ENCODE assay signal across 8 mouse cellular contexts in genomic region chr8:83973161-83974031, GRCm38 (mm10). TPM values are rescaled to one million over a fixed set of nuclear protein-coding genes. Genes with fewer than 3 reads are reported as not detected.
DNase-seq lines count a peak whose midpoint lies in the region; ATAC-seq and TF ChIP-seq lines count a peak whose summit lies in the region.

No protein-coding gene starts in this region.

- peak overlapping the region; percentile 56 for H3K27ac ChIP-seq in kidney, embryonic 16.5 days (ENCODE audit: low read length)
- H3K27ac ChIP-seq in embryonic facial prominence, embryonic 10.5 days (replicated peaks): peak overlapping the region; percentile 91
- H3K27ac ChIP-seq in hindbrain, postnatal 0 days: peak overlapping the region; percentile 90
- H3K27ac ChIP-seq in midbrain, embryonic 10.5 days (replicated peaks): peak overlapping the region; percentile 92

- no peak for TF ChIP-seq CTCF in hindbrain, postnatal 0 days (IDR thresholded peaks at IDR 0.05; ENCODE audit: low read depth)

- no peaks in the 10 kb centered on the region for H3K27me3 ChIP-seq in kidney, embryonic 16.5 days (ENCODE audit: insufficient read depth, low read length)
- no peaks in the 10 kb centered on the region for H3K27me3 ChIP-seq in embryonic facial prominence, embryonic 10.5 days (replicated peaks; ENCODE audit: low read depth, poor library complexity, severe bottlenecking)
- no peaks in the 10 kb centered on the region for H3K27me3 ChIP-seq in hindbrain, postnatal 0 days (ENCODE audit: insufficient read depth, low read length)
- H3K27me3 ChIP-seq in midbrain, embryonic 10.5 days (ENCODE audit: low read depth, poor library complexity, severe bottlenecking): no peaks in the 10 kb centered on the region

- peak overlapping the region; percentile 90 for H3K9ac ChIP-seq in kidney, embryonic 16.5 days (replicated peaks; ENCODE audit: low read length)
- peak overlapping the region; percentile 95 for H3K9ac ChIP-seq in hindbrain, postnatal 0 days (replicated peaks; ENCODE audit: low read length)

- peaks cover 31% of the 10 kb centered on the region for H3K4me1 ChIP-seq in kidney, embryonic 16.5 days (ENCODE audit: insufficient read depth, low read length)
- H3K4me1 ChIP-seq in embryonic facial prominence, embryonic 10.5 days: peaks cover 51% of the 10 kb centered on the region
- H3K4me1 ChIP-seq in hindbrain, postnatal 0 days (ENCODE audit: insufficient read depth, low read length): peaks cover 24% of the 10 kb centered on the region
- peaks cover 48% of the 10 kb centered on the region for H3K4me1 ChIP-seq in midbrain, embryonic 10.5 days

- peak overlapping the region; percentile 93 for H3K4me3 ChIP-seq in kidney, embryonic 16.5 days (ENCODE audit: low read length)
- peak overlapping the region; percentile 87 for H3K4me3 ChIP-seq in embryonic facial prominence, embryonic 10.5 days
- peak overlapping the region; percentile 92 for H3K4me3 ChIP-seq in hindbrain, postnatal 0 days (ENCODE audit: low read length)
- peak overlapping the region; percentile 89 for H3K4me3 ChIP-seq in midbrain, embryonic 10.5 days

- 2% methylated on average over 32 of the region's 37 CpGs for WGBS in kidney, embryonic 16.5 days
- WGBS in embryonic facial prominence, embryonic 10.5 days: 4% methylated on average over 37 of the region's 37 CpGs
- 4% methylated on average over 32 of the region's 37 CpGs for WGBS in hindbrain, postnatal 0 days
- WGBS in midbrain, embryonic 10.5 days: 7% methylated on average over 22 of the region's 37 CpGs

- peak; percentile 0 for ATAC-seq in kidney, embryonic 16.5 days (ENCODE audit: low FRiP score, low TSS enrichment)
- peak; percentile 27 for ATAC-seq in hindbrain, postnatal 0 days

- no peaks in the 10 kb centered on the region for H3K9me3 ChIP-seq in kidney, embryonic 16.5 days (ENCODE audit: low read length)
- no peaks in the 10 kb centered on the region for H3K9me3 ChIP-seq in embryonic facial prominence, embryonic 10.5 days
- no peaks in the 10 kb centered on the region for H3K9me3 ChIP-seq in hindbrain, postnatal 0 days (ENCODE audit: low read length)
- no peaks in the 10 kb centered on the region for H3K9me3 ChIP-seq in midbrain, embryonic 10.5 days (replicated peaks)

- DNase-seq in kidney, adult 8-10 months: no peak
- DNase-seq in R1 (ENCODE audit: low read depth, low spot score): peak; percentile 16
- DNase-seq in embryonic facial prominence, embryonic 10.5 days (ENCODE audit: low spot score): no peak
- DNase-seq in hindbrain, postnatal 0 days (ENCODE audit: low spot score): peak; percentile 45
- no peak for DNase-seq in midbrain, embryonic 10.5 days (ENCODE audit: low spot score)
- no peak for DNase-seq in urinary bladder, adult 18-20 months (ENCODE audit: low spot score in 2 of 2)
- no peak for DNase-seq in left cerebral cortex, adult 8-10 months (ENCODE audit: low spot score in 2 of 2)

- peak overlapping the region; percentile 87 for H3K4me2 ChIP-seq in kidney, embryonic 16.5 days (replicated peaks; ENCODE audit: low read depth, low read length)
- peak overlapping the region; percentile 93 for H3K4me2 ChIP-seq in hindbrain, postnatal 0 days (ENCODE audit: low read depth, low read length)

- H3K36me3 ChIP-seq in kidney, embryonic 16.5 days (ENCODE audit: insufficient read depth, low read length): peaks cover 9% of the 10 kb centered on the region; the same call in 1 of the 2 replicates
- H3K36me3 ChIP-seq in embryonic facial prominence, embryonic 10.5 days (replicated peaks): peaks cover 37% of the 10 kb centered on the region
- H3K36me3 ChIP-seq in hindbrain, postnatal 0 days (ENCODE audit: insufficient read depth, low read length): no peaks in the 10 kb centered on the region
- peaks cover 27% of the 10 kb centered on the region for H3K36me3 ChIP-seq in midbrain, embryonic 10.5 days

RNA-seq across cellular contexts. Expression of gene Prkaca, which starts 0.6 kb away (rescaled TPM):
- polyA plus RNA-seq in kidney, embryonic 16.5 days (2015; fragmentation: Nextera tagmentation; extraction: Ambion mirVana): 105 and 143 TPM in 2 replicates
- polyA plus RNA-seq in embryonic facial prominence, embryonic 10.5 days (2016; fragmentation: Nextera tagmentation; extraction: Ambion mirVana): 150 and 153 TPM in 2 replicates
- total RNA-seq in hindbrain, postnatal 0 days (2014; rRNA removed): 198 and 213 TPM in 2 replicates
- polyA plus RNA-seq in hindbrain, postnatal 0 days (2015; fragmentation: Nextera tagmentation; extraction: Ambion mirVana): 257 and 268 TPM in 2 replicates
- 169 and 178 TPM in 2 replicates for polyA plus RNA-seq in midbrain, embryonic 10.5 days (2016; fragmentation: Nextera tagmentation; extraction: Ambion mirVana)
- 100 to 1,000 TPM; 247 to 270 (median 264) TPM for total RNA-seq in left cerebral cortex, adult 8-10 months (2022)

RNA-seq across cellular contexts. Expression of gene Asf1b, which starts 18.1 kb away (rescaled TPM):
- 58.2 and 65.1 TPM in 2 replicates for polyA plus RNA-seq in kidney, embryonic 16.5 days (2015; fragmentation: Nextera tagmentation; extraction: Ambion mirVana)
- 95.4 and 105 TPM in 2 replicates for polyA plus RNA-seq in embryonic facial prominence, embryonic 10.5 days (2016; fragmentation: Nextera tagmentation; extraction: Ambion mirVana)
- 4.7 and 5.6 TPM in 2 replicates for total RNA-seq in hindbrain, postnatal 0 days (2014; rRNA removed)
- 8.3 and 10.6 TPM in 2 replicates for polyA plus RNA-seq in hindbrain, postnatal 0 days (2015; fragmentation: Nextera tagmentation; extraction: Ambion mirVana)
- polyA plus RNA-seq in midbrain, embryonic 10.5 days (2016; fragmentation: Nextera tagmentation; extraction: Ambion mirVana): 106 and 115 TPM in 2 replicates
- 1 to 10 TPM in 3 of 4 experiments, under 1 TPM in 1; 0.83 to 1.1 (median 1.0) TPM for total RNA-seq in left cerebral cortex, adult 8-10 months (2022)

RNA-seq across cellular contexts. Expression of gene Gm10644, which starts 18.4 kb away (rescaled TPM):
- 0.85 and 1.0 TPM in 2 replicates for polyA plus RNA-seq in kidney, embryonic 16.5 days (2015; fragmentation: Nextera tagmentation; extraction: Ambion mirVana)
- 0.54 and 1.0 TPM in 2 replicates for polyA plus RNA-seq in embryonic facial prominence, embryonic 10.5 days (2016; fragmentation: Nextera tagmentation; extraction: Ambion mirVana)
- 0.40 and 1.7 TPM in 2 replicates for total RNA-seq in hindbrain, postnatal 0 days (2014; rRNA removed)
- polyA plus RNA-seq in hindbrain, postnatal 0 days (2015; fragmentation: Nextera tagmentation; extraction: Ambion mirVana): 0.43 and 0.56 TPM in 2 replicates
- polyA plus RNA-seq in midbrain, embryonic 10.5 days (2016; fragmentation: Nextera tagmentation; extraction: Ambion mirVana): 0.94 and 1.0 TPM in 2 replicates
- total RNA-seq in left cerebral cortex, adult 8-10 months (2022): under 1 TPM; 0.26 to 0.76 (median 0.34) TPM

RNA-seq across cellular contexts. Expression of gene Samd1, which starts 24.1 kb away (rescaled TPM):
- polyA plus RNA-seq in kidney, embryonic 16.5 days (2015; fragmentation: Nextera tagmentation; extraction: Ambion mirVana): 9.4 and 11.6 TPM in 2 replicates
- 12.1 and 12.2 TPM in 2 replicates for polyA plus RNA-seq in embryonic facial prominence, embryonic 10.5 days (2016; fragmentation: Nextera tagmentation; extraction: Ambion mirVana)
- total RNA-seq in hindbrain, postnatal 0 days (2014; rRNA removed): 58.6 and 96.8 TPM in 2 replicates
- polyA plus RNA-seq in hindbrain, postnatal 0 days (2015; fragmentation: Nextera tagmentation; extraction: Ambion mirVana): 5.7 and 5.9 TPM in 2 replicates
- 8.0 and 8.5 TPM in 2 replicates for polyA plus RNA-seq in midbrain, embryonic 10.5 days (2016; fragmentation: Nextera tagmentation; extraction: Ambion mirVana)
- total RNA-seq in left cerebral cortex, adult 8-10 months (2022): 10 to 100 TPM; 43.5 to 53.7 (median 46.3) TPM

RNA-seq across cellular contexts. Expression of gene 1700067K01Rik, which starts 27.9 kb away (rescaled TPM):
- 0.51 and 1.1 TPM in 2 replicates for polyA plus RNA-seq in kidney, embryonic 16.5 days (2015; fragmentation: Nextera tagmentation; extraction: Ambion mirVana)
- 0.60 and 1.0 TPM in 2 replicates for polyA plus RNA-seq in embryonic facial prominence, embryonic 10.5 days (2016; fragmentation: Nextera tagmentation; extraction: Ambion mirVana)
- total RNA-seq in hindbrain, postnatal 0 days (2014; rRNA removed): not detected in 2 replicates
- polyA plus RNA-seq in hindbrain, postnatal 0 days (2015; fragmentation: Nextera tagmentation; extraction: Ambion mirVana): 0.49 and 0.51 TPM in 2 replicates
- polyA plus RNA-seq in midbrain, embryonic 10.5 days (2016; fragmentation: Nextera tagmentation; extraction: Ambion mirVana): 0.68 and 0.99 TPM in 2 replicates
- total RNA-seq in left cerebral cortex, adult 8-10 months (2022): under 1 TPM; 0.34 to 0.77 (median 0.48) TPM

Comparison
In these comparisons a context has a peak if more than half of its experiments do, and no peak if none do; other contexts are left out.
1. DNase-seq: peak in R1 (single experiment) and hindbrain, postnatal 0 days (single experiment); none in kidney, adult 8-10 months (0 of 2), embryonic facial prominence, embryonic 10.5 days (single experiment), midbrain, embryonic 10.5 days (single experiment), urinary bladder, adult 18-20 months (0 of 2) and left cerebral cortex, adult 8-10 months (0 of 2).
2. Peak in every context shown above with its lines, with median percentiles within 50 percentile points of each other: H3K27ac ChIP-seq and H3K4me3 ChIP-seq.